Mouse (Mus musculus) layer of hippocampus, adult 11-12 months (tissue): Measurements from ENCODE around the gene Foxp4.

ENCODE experiments used
- DNase-seq: peaks from one replicate; pipeline ENCODE4 v3.0.0; 2022; ENCODE audit warnings: low spot score

Gene Foxp4

DNA sequence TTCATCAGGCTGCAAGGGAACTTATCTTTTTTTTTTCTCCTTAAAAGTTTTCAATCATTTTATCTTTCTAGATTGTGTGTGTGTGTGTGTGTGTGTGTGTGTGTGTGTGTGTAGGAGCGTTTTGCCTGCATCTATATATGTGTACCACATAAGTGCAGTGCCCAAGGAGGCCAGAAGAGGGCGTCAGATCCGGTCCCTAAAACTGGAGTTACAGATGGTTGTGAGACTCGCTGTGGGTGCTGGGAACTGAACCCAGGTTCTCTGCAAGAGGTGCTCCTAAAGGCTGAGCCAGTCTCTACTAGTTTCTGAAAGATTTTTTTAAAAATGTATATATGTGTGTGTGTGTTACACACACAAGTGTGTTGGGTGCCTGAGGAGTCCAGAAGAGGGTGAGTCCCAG lies 5.0 kb upstream of the Foxp4 start:
- no peak for DNase-seq

DNA sequence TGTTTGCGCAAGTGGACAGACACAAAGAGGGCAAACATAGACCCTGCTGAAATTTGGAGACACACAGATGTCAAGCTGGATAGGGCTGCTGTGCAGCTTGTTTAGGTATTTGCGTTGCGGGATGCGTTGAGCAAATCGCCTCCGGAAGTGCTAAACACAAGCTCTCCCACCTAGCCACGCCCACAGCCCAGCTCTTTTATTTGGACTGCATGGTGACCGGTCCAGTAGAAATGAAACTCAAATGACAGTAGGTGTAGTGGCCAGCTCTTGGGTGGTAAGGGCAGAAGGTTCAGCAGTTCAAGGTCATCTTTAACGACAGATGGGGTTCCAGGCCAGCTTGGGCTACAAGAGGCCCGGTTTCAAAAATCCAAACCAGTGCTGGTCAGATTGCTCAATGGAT lies 1.5 kb upstream of the Foxp4 start:
- no peak for DNase-seq

DNA sequence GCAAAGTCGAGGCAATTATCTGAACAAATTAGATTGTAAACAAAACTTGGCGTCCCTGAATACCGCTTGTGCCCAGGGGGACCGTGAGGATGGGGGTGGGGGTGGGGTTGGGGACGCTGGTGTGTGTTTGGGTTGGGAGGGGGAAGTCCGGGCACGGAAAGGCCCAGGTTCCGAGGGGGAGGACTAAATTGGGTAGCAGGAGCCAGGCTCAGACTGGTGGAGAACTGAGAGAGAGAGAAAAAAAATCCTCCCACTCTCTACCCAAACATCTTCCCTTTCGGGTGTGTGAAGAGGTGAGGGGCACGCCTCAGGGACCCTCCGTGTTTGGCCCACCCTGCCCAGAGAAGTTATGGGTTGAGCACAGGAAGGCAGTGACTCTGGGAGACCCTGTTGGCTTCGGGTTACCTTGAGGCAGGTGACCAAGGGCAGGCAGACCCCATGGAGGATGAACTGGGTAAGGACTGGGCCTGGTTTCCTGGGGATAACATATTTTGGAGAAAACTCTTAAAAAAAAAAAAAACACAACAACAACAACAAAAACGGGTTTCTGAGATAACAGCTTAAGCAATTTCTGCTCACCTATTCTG lies 988 bp upstream of the Foxp4 start:
- no peak for DNase-seq

DNA sequence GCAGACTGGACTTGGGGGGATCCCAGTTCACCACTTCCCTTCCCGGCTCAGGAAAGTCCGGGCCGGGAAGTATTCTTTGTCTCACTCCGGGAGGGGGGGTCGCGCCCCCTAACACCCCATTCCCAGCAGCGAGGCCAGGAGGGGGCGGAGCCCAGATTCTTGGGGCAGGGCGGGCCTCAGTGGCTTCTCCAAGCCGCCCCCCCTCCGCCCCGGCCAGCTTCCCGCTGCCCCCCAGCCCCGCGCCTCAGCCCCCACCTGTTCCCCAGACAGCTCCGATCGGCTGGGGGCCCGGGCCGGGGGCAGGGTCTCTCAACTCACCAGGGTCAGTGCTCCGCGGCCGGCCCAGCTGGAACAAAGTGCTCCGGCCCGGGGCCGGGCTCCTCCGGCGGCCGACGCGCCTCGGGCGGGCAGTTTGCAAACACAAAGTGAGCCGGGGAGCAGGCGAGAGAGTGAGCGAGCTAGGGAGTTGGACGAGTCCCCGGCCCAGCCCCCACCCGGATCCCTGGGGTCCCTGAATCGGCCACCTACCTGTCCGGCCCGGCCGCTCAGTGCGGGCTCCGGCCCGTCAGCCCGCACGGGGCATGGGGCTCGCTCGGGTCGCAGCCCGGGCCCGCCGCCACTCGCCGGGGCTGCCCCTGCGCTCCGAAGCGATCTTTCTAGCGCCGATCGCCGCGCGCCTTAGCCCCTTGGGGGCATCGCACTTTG lies 615 bp downstream of the Foxp4 start:
- DNase-seq, result no peak

DNA sequence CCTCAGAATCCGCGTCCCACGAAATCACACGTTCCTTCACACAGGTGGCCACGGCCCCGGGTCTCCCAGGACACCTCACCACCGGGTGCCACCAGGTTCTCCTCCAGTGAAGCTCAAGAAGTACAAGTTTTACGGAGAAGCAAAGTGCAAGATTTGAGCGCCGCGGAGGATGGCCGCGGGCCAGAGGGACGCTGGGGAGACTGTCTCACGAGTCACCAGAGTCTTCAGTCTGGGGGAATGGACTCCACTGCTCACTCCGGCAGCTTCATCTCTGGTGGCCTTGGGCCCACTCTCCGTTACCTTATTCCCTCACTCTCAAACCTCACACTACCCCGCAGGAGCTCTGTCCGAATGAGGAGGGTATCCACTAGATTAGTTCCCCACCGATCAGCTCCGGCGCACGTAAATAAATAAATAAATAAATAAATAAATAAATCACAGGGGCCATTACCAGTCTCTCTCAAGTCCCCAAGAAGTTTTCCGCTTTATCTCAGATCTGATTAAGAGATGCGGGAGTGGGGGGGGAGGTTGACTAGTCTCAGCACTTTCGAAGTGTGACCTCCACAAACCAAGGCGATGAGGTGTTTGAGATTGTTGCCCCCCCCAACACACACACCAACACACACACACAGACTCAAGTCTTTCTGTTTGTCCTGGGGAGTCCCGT lies 1.3 kb downstream of the Foxp4 start:
- no peak for DNase-seq

DNA sequence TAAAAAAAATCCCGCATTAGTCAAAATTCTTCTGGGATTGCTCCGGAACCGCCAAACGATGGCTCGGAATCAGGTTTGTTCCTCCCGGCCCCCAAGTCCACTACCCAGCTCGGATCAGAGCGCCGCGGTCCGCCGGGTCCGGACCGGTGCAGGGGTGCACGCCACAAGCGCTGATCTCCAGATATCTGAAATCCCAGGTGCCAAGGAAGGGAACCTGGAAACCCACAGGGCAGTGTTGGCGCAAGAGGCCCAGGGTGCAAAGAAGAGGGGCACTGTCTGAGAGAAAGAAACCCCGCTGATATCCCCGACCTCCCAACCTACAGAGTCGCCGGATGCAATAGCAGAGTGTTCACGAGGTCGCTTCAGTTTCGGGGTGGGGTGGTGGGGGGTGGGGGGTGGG lies 1.9 kb downstream of the Foxp4 start:
- DNase-seq, result no peak

DNA sequence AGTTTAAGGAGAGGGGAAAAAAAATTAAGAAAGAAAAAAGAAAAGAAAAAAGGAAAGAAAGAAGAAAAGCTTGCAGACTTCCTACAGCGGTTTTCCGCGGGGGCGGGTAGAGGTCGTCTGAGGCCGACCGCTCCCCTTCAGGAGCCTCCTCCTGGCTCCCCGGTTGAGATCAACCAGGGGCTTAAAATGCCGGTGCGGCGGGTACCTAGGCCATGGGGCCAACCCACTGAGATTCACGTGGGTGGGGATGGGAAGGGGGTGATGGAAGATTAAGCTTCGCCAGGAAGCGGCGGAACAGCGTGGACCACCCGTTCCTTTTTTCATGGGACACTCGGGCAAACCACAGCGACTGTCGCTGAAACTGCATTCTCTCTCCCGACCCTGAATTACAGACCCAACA lies 2.3 kb downstream of the Foxp4 start:
- DNase-seq, result no peak

DNA sequence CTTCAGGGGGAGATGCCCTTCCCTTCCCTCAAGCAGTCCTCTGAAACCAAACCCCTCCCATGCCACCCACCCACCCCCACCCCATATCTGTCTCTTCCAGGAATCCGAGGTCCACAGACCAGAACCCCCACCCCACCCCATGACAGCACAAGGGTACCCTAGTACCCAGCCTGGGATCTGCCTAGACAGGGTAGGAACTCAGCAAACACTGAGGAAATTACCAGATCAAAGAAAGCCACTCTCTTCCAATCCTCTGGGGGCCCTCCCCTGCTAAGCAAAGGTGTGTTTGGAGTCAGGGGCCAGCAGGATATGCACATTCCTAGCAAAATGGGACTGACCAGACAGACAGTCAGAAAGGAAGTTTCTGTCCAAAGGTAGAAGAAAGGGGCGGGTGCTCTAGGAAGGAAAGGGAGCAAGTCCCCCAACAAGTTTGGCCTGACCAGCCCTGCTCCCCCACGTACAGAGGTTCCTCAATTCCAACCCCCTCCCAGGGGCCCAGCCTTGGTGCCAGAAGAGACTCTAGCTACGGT lies 3.2 kb downstream of the Foxp4 start:
- DNase-seq, result no peak

DNA sequence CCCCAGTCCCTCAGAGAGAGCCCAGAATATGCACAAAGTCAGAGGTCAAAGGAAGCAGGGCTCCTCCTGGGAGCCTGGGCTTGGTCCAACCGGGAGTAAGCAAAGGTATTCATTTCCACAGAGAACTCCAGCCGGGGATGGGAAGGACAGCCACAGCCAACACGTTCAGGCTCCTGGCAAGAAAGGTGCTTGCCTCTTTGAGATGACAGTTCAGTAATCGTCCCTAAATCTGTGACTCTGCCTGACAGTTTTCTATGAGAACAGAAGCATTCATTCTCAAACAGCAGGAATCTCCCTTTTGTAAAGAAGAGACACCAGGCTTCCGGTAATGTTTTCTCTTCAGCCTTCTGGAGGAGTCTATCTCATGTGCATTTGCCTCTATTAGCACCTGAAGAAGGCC lies 4.6 kb downstream of the Foxp4 start:
- DNase-seq, result no peak

DNA sequence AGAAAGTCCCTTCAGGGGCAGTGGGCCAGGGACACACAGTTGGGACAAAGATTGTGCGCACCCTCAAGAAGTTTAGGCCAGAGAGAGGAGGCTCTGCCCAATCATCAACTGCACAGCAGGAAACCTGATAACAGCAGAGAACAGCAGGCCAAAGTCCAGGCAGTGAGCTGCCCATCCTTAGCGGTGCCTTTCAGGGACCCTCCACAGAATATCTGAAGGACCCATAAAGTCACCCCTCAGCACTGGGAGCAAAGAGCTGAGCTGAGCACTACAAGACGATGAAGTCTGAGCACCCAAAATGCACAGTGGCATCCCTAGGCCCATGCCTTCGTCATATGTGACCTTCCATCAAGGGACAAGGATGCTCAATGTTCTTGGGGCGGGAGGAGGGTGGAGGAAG lies 6.5 kb downstream of the Foxp4 start:
- no peak for DNase-seq

DNA sequence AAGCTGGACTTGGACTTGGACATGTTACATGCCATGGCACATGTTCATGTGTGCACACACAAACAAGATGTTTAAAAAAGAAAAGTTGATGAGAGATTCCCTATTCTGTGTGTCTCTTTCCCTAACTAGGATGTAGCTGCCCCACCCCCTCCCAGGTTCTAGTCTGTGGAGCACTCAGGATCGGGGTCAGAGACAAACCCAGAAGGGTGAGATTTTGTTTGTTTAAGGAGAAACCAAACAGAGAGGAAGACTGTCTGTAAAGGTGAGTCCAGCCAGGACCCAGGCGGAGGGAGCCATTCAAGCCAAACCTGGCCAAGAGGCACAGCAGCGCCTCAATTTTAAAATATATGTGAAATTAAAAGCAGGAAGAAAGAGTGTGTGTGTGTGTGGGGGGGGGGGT lies 7.2 kb downstream of the Foxp4 start:
- no peak for DNase-seq

DNA sequence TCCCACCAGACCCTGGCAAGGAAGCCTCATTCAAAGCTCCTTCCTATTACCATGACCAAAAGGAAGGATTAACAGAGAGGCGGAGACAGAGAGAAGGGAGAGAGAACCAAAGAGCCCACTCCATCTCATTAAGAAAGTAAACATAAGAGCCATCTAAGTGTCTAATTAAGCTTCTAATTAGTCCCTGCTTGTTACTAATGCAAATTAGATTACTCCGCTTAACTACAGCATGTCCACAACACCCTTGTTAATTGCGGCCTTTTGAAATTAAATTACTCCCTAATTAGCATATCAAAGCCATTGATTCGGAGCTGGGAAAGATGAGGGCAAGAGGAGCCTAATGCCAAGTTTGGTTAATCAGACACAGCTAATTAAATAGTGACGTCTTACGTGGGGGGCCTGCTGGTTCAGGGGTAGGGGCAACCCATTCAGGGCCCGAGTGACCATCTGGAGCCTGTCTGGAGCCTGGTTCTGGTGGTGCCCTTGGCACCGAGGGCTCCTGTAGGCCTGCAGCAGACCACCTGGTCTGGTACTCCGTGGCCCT lies 9.7 kb downstream of the Foxp4 start:
- DNase-seq, result no peak

DNA sequence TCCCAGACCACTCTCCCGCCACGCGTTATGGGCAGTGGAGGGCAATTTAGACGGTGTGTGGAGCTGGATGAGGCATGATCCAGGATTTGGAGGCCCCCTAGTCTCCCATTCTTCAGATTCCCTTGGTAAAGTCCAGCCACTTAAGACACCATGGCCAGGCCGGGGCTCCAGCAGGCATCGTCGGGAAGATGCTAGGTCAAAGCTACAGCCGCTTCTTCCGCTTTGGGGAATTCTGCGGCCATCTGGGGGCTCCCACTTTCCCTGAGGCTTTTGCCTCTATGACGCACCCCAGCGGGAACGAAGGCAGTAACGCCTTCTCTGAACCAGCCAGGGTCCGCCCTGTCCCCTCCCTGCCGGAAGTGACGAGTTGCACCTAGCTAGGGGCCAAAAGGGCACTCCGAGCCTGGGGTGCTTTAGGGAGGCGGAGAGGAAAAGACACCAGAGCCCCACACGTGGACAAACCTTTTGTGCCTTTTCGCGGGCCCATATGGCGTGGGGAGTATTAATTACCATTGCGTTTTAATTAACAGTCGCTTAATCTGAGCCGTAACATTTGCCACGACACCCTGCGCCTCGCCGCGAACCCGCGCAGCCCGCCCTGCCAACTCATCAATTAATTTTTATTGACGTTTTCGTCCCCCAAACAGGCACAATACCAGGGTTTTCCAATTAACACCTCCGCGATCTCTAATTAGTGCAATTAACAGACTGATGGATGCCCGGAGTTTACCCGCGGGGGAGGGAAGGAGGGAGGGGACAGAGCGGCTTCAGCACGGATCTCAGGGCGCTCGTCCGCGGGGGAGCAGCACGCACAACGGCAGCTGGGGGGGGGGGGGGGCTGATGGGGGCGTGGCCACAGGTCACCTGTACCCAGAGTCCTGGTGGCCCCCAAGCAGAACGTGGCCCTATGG lies 15.1 kb downstream of the Foxp4 start:
- no peak for DNase-seq

DNA sequence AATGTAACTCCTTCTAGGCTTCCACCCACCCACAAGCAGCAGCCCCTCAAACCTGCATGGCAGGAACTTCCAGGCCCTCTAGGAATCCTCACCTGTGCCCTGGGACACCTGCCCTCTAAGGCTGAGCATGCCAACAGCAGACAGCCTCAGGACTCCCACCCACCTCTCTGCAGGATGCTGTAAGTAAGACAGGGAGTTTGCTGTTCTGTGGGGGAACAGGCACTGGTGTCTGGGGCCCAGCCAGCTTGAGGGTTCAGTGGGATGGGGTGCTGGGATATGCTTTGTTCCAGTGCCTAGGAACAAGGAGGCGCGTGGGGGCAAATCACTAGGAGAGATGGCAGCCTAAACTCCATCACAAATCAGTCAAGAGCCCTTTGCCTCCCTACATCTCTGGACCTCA lies 16.4 kb downstream of the Foxp4 start:
- no peak for DNase-seq

DNA sequence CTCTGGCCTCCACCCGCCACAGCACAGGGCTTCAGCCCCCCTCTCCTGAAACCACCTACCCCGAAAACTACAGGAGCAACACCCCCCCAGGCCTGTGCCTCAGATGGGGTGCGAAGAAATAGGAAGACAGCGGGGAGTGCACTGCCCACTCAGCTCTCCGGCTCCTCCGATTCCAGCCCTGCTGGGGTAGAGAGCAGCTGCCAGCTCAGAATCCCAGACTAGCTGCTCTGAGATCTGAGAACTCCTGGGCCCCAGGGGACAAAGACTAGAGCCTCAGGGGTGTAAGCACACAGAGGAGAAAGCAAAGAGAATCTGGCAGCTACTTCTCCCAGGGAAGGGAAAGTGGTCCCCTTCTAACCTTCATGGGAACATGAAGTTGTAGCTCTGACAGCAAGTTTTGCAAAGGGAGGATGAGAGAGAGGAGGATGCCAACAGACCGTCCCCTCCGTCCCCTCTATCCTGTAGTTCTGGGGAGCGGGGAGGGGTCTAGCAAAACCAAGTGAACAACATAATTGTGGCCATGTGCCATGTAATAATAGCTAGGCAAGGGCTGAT lies 17.0 kb downstream of the Foxp4 start:
- DNase-seq, result no peak

DNA sequence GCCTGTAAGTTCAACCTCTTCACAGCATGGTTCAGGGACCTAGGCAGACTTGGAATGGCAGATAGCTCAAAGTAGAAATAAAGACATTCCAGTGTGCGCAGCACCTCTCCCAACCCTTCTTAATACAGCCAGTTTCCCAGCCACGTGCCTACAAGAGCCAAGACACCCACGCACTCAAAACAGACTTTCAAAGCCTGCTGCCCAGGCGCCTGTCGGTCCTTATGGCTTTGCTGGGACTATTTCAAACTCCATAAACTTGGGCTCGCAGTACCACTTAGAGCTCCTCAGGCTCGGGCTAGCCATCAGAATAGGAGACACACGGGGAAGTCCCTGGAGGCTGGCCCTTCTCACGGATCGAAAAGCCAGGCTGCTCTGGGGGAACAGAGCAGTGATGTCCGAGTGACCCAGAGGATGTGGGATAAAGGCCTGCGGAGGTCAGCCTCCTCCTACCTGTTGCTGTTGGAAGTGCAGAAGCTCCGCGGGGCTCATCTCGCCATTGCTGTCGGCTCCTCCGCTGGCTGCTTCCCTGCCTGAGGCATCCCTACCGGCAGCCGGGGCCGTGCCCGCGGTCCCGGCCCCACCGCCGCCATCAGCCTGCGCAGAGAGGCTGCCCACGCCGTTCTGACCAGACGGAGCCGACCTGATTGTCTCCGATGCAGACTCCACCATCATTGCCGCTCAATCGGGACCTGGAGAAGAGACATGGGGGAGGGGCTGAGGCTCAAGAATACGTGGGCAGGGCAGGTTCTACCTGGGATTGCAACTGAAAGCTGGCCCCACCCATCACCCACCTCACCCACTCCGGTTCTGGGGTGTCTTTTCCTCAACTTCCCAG lies 20.4 kb downstream of the Foxp4 start:
- DNase-seq, result no peak

DNA sequence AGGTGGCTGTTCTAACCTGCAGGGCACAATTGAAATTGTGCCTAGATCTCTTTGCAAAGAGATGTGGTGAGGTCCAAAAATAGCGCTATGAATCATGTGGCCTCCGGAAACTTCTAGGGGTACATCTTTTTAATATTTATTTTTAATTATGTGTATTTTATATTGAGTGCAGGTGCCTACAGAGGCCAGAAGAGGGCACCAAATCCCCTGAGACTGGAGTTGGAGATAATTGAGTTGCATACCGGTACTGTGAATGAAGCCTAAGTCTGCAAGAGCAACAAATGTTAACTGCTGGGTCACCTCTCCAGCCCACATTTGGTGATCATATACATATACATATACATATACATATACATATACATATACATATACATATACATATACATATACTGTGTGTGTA lies 22.7 kb downstream of the Foxp4 start:
- DNase-seq, result no peak

DNA sequence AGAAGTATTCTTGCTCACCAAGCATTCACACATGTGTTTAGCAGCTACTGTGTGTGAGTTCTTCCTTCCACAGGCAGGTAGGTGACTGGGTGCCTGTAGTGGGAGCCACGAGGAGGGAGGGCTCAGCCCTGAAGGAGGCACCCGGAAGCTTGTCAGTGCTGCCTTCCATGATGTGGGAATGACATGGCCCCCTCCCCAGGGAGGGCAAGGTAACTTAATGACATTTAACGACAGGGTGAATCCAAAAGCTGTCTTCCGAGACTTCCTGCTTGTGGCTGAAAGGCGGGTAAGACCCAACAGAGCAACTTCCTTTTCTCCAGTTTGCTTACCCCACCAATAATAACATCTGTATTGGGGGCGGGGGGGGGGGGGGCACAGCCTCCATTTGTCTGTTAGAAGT lies 23.7 kb downstream of the Foxp4 start:
- DNase-seq, result no peak

DNA sequence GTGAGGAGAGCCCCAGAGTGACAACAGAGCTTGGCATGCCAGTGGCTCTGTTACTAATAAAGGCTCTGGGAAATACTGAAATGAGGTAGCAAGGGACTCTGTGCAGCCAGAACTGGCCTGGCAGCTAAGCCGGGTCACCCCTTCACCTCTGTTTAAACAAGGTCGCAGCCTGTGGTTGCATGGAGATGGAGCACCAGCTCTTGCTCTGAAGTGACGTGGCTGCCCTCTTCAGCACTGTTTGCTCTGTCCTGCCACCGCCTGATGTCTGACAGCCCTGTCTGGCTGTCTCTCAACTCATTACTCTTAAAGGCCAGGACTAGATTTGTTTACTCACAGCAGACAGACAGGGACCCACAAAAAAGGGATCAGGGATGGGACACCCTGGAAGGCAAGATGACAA lies 25.3 kb downstream of the Foxp4 start:
- DNase-seq, result no peak

DNA sequence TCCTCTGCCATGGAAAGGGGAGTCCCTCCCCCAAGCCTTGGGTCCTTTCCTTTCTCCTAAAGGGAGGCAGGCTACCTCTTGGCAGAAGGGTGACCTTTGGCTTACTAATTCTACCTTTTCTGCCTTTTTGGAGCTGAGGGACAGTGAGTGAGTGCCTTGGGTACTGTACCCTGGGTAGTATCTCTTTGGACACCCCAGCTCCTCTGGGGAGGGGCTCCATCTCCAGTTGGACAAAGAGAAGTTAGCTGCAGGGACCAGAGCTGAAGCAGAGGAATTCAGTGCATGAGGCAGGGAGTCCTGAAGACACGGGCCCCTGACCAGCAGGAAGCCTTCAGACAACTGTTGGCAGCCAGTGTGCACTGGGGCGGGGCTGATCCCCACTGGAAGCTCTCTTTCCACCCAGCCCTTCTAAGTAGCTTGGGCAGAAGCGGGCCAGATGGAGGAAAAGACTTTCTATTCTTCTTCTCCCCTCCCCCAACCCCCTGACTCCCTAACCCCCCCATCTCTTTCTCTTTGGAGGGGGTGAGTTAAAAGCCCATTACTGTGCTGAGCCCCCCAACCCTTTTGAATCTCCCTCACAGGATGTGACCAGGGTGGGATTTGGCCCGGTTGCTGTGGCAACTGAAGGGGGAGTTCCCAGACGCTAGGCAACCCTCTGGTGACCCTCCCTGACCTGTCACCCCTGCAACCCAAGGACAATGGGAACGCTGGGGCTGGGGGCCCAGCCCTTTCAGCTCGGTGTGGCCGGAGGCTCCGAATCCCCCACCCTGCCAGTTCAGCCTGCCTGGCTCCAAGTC lies 26.3 kb downstream of the Foxp4 start:
- DNase-seq, result no peak
